Mouse (Mus musculus): ENCODE measurements around the gene Dnajc22.

Gene Dnajc22

DNA sequence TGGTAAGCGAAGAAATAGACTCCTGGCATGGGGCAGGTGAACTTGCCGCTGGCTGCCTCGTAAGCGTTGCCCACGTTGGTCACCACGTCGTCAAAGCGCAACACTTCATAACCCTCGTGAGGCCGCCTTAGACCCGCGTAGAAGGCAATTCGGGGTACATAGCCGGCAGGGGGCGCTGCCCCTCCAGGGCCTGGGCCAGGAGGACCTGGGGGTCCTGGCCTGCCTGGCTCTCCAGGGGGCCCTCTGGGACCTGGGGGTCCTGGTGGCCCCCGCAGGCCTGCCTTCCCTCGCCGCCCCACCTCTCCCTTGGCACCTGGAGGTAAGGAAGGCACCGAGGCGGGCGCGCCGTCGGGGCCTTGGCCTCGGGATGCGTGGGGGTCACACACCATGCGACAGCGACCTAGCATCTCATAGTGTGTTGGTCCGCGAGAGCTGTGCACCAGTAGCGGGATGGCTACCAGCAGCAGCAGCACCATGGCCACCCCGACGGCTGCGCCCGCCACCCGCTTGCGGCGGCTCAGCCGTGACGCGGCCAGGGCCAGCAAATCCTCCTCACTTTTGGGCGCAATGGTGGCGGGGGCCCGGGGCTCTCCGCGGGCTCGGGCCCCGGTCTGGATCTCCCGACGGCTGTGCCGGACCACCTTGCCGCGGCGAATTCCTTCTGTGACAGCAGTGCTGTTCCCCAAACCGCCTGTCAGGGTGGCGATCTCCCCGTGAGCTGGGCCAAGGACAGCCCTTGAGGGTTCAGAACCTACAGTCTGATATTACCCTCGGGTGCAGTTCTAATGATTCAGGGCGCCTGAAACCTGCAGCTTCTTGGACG lies 5.5 kb upstream of the Dnajc22 start, which contains the start of gene C1ql4:
C1ql4 (minus strand) TSS at position 565 of the 823 bp plus-strand sequence.
- no peak for DNase-seq (ENCODE audit: low spot score in 2 of 2)

GRCm38 (mm10) chr15:99088292-99088691 lies 4.7 kb upstream of the Dnajc22 start:
- DNase-seq (ENCODE audit: low spot score in 2 of 2) = peak in 1 of 2 experiments; percentile 64

DNA sequence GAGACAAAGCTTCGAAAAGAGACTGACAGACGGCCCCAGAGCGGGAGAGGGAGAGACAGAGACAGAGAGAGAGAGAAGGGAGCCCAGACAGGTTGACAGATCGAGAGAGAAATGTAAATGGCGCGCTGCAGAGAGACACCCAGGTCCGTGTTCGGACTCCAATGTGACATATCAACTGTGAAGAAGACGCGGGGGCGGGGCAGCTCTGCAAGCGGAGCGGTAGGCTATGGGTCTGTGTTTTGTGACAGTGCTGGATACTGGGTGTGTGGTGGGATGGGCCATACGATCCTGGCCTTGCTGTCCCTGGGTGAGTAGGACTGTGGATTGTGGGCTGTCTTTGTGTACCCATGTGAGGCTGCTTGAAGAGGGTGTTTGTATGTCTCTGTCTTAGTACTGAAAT lies 3.9 kb upstream of the Dnajc22 start:
- DNase-seq (ENCODE audit: low spot score in 2 of 2) = no peak

DNA sequence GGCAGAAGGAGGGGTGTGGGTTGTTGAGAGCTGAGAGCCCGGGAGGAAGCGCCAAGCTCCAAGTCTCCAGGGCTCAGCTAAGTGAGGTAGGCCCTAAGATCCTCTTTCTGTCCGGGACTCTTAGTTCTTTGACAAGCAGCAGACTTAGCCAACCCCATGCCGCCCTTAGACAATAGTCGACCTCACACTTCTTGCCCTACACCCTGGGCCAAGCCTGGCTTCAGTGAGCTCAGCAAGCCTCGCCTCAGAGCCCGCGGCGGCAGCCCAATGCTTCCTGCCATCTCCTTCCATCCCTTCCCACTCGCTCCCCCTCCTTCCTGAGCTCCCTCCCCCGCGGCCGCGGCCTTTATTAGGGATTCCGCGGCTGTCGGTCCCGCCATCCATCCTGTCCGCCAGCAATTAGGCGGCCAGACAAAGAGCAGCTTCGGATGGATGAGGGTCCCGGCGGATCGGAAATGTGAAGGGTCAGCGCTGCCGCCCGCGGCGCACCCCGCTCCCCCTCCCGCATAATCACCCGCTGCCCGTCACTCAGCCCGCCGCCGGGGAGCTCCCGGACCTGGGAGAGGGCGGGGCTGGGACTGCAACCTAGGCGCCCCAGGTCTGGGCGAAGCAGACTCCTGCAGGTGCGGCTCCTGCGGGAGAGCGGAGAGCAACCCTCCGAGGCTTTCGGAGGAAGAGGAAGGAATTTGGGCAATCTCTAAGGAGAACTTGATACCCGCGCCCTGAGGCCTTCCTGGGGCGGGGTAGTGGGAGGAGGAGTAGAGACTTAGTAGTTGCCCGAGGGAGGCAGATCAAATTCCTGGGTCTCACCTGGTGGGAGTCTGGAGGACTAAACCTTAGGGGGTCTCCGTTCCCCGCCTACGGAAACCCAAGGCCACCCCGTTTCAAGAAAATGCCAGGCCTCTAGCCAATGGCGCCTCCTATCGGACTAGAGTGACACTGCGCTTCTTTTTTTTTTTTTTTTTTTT lies 605 bp downstream of the Dnajc22 start:
- peak in 1 of 2 experiments; percentile 31 for DNase-seq (ENCODE audit: low spot score in 2 of 2)

DNA sequence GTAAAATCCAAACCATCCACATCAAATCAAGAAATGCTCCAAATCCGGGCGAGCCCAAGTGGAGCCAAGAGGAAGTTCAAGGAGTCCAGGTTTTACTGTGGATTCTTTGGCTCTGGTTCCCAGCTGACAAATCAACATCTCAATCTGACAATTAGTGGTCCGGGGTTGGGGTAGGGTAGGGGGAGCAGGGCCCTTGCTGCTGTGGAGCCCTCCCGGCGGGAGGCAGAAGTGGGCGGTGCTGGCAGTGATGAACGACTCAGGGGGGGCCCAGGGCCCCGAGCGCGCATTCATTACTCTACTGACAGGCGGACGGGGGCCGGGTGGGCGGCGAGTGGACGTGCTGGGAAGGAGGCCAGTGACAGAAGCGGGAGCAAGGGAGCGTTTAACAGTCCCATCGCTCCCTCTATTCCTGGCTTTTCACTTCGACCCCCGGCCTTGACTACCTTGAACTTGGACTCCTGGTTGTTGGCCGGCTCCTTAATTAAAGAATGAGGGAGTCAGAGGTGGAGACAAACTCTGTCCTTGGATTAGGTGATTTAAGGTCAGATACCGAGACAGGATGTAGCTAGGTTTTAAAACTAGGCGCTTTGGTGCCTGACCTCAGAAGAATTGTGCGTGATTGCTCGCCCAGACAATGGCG lies 1.8 kb downstream of the Dnajc22 start:
- DNase-seq (ENCODE audit: low spot score in 2 of 2) = peak in 1 of 2 experiments; percentile 37

GRCm38 (mm10) chr15:99095356-99095755 lies 2.4 kb downstream of the Dnajc22 start:
- no peak for DNase-seq (ENCODE audit: low spot score in 2 of 2)

DNA sequence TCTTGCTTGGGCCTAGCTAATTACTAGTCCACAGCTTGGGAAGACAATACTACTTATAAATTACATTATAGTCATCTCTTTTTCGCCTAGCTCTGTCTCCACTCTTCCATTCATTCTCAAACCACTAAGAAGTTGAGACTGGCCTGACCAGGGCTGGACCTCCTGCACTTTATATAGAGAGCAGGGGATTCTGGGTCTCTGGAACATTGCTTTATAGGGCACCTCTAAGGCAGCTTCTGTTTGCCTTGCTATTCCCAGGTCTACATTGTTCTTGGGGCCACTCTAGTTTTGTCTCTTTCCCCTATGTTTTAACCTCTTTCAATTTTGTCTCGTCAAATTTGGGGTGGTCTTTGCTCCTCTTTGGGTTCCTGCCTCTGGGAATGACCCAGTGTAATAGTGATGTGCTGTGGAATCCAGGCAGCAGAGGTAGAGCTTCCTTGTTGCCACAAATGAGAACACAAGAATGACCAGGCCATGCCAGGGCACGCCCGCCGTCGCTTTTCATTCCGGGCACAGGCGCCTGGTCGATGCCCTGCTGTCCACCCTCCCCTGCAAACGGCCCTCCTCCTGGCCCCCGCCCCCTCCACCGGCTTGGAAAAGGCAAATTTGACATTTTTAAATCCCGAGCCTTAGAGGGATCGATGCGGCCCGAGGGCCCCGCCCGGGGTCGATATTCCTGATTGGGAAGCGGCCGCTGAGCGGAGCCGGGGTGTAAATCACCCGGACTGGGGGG lies 3.3 kb downstream of the Dnajc22 start:
- no peak for DNase-seq (ENCODE audit: low spot score in 2 of 2)

DNA sequence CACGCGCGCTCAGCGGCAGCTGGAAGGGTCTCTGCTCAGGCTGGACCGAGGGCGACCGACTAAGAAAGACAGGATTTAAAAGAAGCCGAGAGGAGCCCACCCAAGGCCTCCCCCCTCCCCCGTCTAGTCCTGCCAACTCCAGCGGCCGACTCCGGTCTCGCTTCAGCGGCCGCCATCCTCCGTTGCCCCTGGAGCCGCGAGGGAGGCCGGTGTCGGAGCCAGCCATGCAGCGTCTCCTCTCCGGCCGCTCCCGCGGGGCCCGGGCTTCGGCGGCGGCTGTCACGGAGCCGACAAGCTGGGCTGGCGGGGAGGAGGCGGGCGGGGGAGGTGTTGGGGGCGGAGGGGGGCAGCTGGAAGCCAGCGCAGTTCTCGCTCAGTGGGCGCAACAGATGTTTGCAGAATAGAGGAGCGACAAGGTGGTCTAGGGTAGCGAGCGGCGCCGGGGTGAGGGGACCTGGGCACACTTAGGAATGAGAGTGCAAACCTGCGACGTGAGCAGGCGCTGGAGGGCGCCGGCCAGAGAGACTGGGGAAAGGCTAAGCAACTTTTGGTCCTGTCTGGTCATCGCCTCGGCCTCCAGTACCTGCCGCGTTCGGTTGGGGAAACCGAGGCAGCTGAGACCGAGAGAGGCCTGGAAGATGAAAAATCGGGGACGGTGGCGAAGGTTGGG lies 4.0 kb downstream of the Dnajc22 start:
- no peak for DNase-seq (ENCODE audit: low spot score in 2 of 2)

- DNase-seq (ENCODE audit: low spot score in 2 of 2) = no peak
These were observed 5.0 kb downstream of the Dnajc22 start for GRCm38 (mm10) chr15:99097840-99098492.

- DNase-seq (ENCODE audit: low spot score in 2 of 2) = no peak
These were observed 5.5 kb downstream of the Dnajc22 start for GRCm38 (mm10) chr15:99098493-99098861.

DNA sequence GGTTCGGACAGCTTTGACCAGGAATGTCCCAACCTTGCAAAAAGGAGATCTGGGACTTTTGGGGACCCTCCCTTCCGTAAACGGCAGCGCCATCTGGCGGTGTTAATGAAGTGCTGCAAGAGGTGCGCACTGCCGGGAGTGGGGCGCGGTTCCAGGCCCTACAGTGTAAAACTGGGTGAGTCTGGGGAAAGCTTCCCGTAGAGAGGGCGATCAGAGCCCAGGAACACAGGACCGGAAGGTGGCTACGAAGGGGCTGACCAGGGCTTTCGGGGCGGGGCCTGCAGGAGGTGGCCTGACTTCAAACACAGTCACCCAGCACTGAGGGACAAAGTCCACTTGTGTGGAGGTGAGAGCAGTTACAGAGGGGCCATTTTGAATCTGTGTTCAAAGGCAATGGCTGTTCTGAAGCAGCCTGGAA lies 6.2 kb downstream of the Dnajc22 start:
- DNase-seq (ENCODE audit: low spot score in 2 of 2) = peak in 1 of 2 experiments; percentile 34

- no peak for DNase-seq (ENCODE audit: low spot score in 2 of 2)
These were observed 7.0 kb downstream of the Dnajc22 start for GRCm38 (mm10) chr15:99099984-99100383.

DNA sequence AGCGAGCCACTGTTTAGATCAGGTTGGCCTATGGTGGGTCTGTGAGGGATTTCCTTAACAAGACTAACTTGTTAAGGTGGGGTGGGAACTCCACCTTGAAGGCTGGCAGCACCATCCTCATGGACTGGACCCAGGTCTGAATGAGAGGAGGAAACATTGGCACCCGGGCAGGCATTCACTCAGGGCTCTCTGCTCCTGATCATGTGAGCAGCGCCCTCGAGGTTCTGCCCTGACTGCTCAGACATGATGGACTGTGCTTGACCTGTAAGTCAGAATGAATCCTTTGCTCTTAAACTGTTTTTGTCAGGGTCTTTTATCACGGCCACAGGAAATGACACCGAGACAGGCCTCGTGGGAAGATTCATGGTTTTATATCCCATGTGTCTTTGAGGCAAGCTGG lies 12.3 kb downstream of the Dnajc22 start:
- no peak for DNase-seq (ENCODE audit: low spot score in 2 of 2)

GRCm38 (mm10) chr15:99107866-99108265 lies 14.9 kb downstream of the Dnajc22 start:
- DNase-seq (ENCODE audit: low spot score in 2 of 2) = no peak

DNA sequence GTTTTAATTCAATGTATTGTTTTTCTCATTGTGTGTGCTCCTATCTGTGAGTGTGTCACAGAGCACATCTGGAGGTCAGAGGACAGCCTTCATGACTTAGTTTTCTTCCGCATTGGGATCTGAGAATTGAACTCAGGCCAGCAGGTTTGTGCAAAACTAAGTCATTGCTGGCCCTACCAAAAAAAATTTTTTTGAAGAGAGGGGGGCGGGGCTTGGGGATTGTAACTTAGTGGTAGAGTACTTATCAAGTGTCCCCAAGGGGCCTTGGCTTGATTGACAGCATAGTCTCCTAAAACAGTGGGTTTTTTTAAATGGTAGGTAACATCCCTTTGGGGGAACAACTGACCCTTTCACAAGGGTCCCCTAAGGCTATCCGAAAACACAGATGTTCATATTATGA lies 18.2 kb downstream of the Dnajc22 start:
- DNase-seq (ENCODE audit: low spot score in 2 of 2) = no peak

- no peak for DNase-seq (ENCODE audit: low spot score in 2 of 2)
These were observed 18.8 kb downstream of the Dnajc22 start for GRCm38 (mm10) chr15:99111809-99112208.

DNA sequence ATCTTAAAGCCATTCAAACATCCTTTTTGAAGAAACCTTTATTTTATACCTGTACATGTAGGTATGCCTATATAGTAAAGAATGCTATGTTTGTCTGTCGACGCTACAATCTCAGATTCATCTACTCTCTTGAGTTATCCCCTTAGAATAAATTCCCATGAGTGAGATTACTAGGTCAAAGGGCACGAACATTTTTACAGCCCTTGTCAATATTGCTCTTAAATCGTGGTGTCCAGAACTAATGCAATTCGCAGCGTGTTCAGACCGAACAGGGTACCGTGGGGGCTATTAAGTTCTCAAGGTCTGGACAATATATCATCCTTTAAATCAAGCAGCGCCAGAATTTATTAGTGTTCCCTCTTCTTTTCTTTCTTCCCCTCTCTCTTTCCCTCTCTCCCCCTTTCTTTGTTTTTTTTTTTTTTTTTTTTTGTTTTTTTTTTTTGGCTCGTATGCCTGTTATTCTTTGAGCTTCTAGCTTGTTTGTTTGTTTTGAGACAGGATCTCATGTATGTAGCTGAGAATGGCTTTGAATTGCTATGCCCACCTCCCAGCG lies 19.9 kb downstream of the Dnajc22 start:
- no peak for DNase-seq (ENCODE audit: low spot score in 2 of 2)

DNA sequence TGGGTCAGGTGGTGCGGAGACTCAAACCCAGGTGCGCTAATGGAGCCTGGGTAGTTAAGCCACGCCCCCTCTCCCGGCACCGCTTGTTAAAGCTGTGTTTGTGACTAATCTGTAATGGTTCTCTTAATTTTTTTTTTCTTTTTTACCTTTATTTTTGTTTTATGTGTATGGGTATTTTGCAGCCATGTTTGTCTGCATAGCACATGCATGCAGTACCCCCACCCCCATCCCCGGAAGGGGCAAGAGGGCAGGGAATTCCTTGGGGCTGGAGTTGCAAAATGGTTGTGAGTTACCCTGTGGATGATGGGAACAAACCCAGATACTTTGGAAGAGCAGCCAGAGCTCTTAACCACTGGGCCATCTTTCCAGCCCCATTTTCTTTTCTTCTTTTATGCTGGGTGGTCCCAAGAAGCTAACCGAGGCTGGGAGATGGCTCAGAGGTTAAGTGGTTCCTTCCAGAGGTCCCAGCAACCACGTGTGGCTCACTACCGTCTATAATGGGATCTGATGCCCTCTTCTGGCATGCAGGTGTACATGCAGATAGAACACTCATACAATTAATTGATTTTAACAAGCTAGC lies 20.5 kb downstream of the Dnajc22 start:
- DNase-seq (ENCODE audit: low spot score in 2 of 2) = no peak

DNA sequence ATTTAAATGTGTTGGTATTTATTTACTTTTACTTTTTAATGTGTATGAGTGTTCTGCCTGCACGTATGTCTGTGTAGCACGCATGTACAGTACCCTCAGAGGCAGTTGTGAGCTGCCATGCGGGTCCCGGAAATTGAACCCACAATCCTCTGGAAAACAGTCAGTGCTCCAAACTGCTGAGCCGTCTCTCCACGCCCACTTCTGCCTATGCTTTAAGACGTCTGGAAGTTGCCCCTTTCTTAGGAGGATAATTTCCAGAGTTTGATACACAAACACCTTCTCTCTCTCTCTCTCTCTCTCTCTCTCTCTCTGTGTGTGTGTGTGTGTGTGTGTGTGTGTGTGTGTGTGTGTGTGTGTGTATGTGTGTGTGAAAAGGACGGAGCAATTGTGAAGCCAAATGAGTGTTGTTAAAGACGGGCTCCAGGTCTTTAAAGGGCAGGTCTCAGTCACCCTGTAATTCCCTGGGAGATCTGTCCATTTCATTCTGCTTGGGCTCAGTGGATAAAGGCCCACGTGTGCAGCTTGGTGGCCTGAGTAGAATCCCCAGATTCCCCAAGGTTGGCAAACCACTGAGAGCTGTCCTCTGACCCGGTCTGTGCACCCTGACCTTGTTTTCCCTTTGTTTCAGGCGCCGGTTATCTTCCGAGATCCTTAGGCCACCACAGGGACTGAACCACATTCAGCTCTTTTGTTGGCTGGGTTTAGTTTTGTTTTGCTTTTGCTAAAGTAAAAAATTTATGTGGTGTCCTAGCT lies 21.5 kb downstream of the Dnajc22 start:
- DNase-seq (ENCODE audit: low spot score in 2 of 2) = no peak
